Mouse (Mus musculus): ENCODE measurements around the gene Gm17651. TPM values are rescaled to one million over a fixed set of nuclear protein-coding genes. Genes with fewer than 3 reads are reported as not detected.
A peak's percentile ranks its signal among the peaks of the same experiment; 100 is the strongest.

The Gm17651 gene
- polyA plus RNA-seq, 1 experiment from 2014 or later: not detected

DNA sequence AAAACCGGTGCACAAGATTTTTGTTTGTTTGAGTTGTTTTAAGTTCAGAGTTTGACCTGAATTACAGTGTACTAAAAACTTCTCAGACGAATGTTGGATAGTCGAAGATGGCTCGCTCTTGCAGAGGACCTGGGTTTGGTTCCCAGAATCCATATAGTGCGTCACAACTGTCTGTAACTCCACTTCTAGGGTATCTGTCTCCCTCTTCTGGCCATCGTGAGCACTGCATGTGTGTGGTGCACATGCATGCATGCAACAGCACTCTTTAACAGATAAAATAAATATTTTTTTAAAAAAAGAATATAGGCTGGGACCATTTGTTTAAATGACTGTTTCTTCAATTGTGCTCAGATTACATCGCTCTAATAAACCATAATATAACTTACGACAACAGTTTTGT, 19.6 kb downstream of the Gm17651 start:
- WGBS: 80% methylated on average over 8 of the region's 8 CpGs
- no peak overlapping the region for H3K27ac ChIP-seq (ENCODE audit: low read length)
- no peaks in the 10 kb centered on the region for H3K9me3 ChIP-seq (ENCODE audit: low read length)
- H3K4me3 ChIP-seq (ENCODE audit: low read depth, low read length): no peak overlapping the region
- H3K4me1 ChIP-seq (ENCODE audit: insufficient read depth, low read depth, low read length): 0 out of 2 replicates have a peak, but pooled peaks cover 6% of the 10 kb centered on the region
- no peak overlapping the region for H3K4me2 ChIP-seq (replicated peaks; ENCODE audit: low read depth, low read length)
- no peaks in the 10 kb centered on the region for H3K27me3 ChIP-seq (replicated peaks; ENCODE audit: insufficient read depth, low read length)
- no peaks in the 10 kb centered on the region for H3K36me3 ChIP-seq (ENCODE audit: insufficient read depth, low read length)
- no peak for ATAC-seq
- TF ChIP-seq EP300 (IDR thresholded peaks at IDR 0.05) (no peak), CTCF (IDR thresholded peaks at IDR 0.05) (peak; percentile 62)
- DNase-seq (ENCODE audit: low spot score): no peak
- no peak overlapping the region for H3K9ac ChIP-seq (replicated peaks; ENCODE audit: low read depth)

DNA sequence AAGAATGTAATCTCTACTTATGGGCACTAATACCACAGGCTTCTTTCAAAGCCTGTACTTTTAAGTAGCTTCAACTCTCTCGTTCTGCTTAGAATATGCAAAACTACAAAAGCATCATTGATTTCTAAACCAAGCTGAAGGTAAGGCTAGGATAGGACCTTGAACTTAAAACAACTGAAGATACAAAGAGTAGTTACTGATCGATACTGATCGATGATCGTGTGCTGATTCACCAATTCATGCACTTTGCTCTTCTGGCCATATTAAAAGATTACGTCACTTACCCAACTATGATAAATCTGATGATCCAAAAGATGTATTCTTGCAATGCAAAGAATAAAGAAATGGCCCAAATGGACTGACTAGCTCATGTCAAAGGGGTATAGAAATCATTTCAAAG, 20.7 kb downstream of the Gm17651 start:
- Histone ChIP-seq H3K36me3 (ENCODE audit: insufficient read depth, low read length) (no peaks in the 10 kb centered on the region), H3K4me3 (ENCODE audit: low read depth, low read length) (no peak overlapping the region), H3K27me3 (replicated peaks; ENCODE audit: insufficient read depth, low read length) (no peaks in the 10 kb centered on the region), H3K9me3 (ENCODE audit: low read length) (no peaks in the 10 kb centered on the region), H3K27ac (ENCODE audit: low read length) (no peak overlapping the region), H3K9ac (replicated peaks; ENCODE audit: low read depth) (no peak overlapping the region), H3K4me2 (replicated peaks; ENCODE audit: low read depth, low read length) (no peak overlapping the region), H3K4me1 (ENCODE audit: insufficient read depth, low read depth, low read length) (no peaks in the 10 kb centered on the region)
- no peak for TF ChIP-seq EP300 (IDR thresholded peaks at IDR 0.05)
- no peak for TF ChIP-seq CTCF (IDR thresholded peaks at IDR 0.05)
- ATAC-seq (no peak), DNase-seq (ENCODE audit: low spot score) (no peak)
- 90% methylated on average over 5 of the region's 5 CpGs for WGBS

DNA sequence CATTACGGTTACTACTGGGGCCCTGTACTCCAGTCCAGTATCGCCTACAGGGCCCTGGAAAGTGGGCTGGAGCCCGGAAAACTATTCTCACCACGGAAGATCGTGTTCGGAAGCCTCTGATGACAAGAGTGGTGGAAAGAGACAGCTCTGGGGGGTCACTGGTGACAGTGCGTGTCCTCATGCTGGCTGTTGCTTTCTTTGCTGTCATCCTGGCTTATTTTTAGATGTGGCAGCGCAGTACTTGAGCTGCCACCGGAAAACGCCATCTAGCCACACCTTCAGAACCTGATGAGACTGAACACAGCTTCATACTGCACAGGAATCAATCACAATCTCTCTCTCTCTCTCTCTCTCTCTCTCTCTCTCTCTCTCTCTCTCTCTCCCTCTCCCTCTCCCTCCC, 22.9 kb downstream of the Gm17651 start:
- H3K27ac ChIP-seq (ENCODE audit: low read length): no peak overlapping the region
- H3K9me3 ChIP-seq (ENCODE audit: low read length): no peaks in the 10 kb centered on the region
- H3K27me3 ChIP-seq (replicated peaks; ENCODE audit: insufficient read depth, low read length): no peaks in the 10 kb centered on the region
- H3K4me1 ChIP-seq (ENCODE audit: insufficient read depth, low read depth, low read length): no peaks in the 10 kb centered on the region
- no peak overlapping the region for H3K4me2 ChIP-seq (replicated peaks; ENCODE audit: low read depth, low read length)
- WGBS: 61% methylated on average over 10 of the region's 10 CpGs
- DNase-seq (ENCODE audit: low spot score) (no peak), ATAC-seq (no peak)
- TF ChIP-seq EP300 (IDR thresholded peaks at IDR 0.05): no peak
- TF ChIP-seq CTCF (IDR thresholded peaks at IDR 0.05): no peak
- H3K9ac ChIP-seq (replicated peaks; ENCODE audit: low read depth): no peak overlapping the region
- no peaks in the 10 kb centered on the region for H3K36me3 ChIP-seq (ENCODE audit: insufficient read depth, low read length)
- H3K4me3 ChIP-seq (ENCODE audit: low read depth, low read length): no peak overlapping the region

DNA sequence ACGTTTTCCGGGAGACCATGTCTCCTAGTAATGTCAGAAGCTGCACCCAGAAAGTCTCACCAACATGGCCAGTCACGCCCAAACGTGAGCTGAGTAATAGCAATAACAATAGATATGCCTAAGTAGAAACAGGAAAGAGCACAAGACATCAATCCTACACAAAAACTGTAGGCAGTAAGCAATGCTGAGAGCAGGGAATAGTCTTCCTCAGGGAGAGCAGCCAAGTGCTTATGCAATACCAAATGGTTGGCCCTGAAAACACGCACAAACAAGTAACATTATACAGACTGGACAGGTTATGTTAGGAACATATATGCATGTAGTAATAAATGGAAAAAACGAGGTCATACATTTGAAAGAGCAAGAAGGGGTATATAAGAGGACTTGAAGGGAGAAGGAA, 25.0 kb downstream of the Gm17651 start:
- H3K4me1 ChIP-seq (ENCODE audit: insufficient read depth, low read depth, low read length): no peaks in the 10 kb centered on the region
- H3K4me2 ChIP-seq (replicated peaks; ENCODE audit: low read depth, low read length): no peak overlapping the region
- no peaks in the 10 kb centered on the region for H3K27me3 ChIP-seq (replicated peaks; ENCODE audit: insufficient read depth, low read length)
- no peak for DNase-seq (ENCODE audit: low spot score)
- no peak for TF ChIP-seq CTCF (IDR thresholded peaks at IDR 0.05)
- no peak for TF ChIP-seq EP300 (IDR thresholded peaks at IDR 0.05)
- no peaks in the 10 kb centered on the region for H3K9me3 ChIP-seq (ENCODE audit: low read length)
- 65% methylated on average over 6 of the region's 6 CpGs for WGBS
- no peak overlapping the region for H3K9ac ChIP-seq (replicated peaks; ENCODE audit: low read depth)
- no peaks in the 10 kb centered on the region for H3K36me3 ChIP-seq (ENCODE audit: insufficient read depth, low read length)
- ATAC-seq: no peak
- H3K4me3 ChIP-seq (ENCODE audit: low read depth, low read length): no peak overlapping the region
- no peak overlapping the region for H3K27ac ChIP-seq (ENCODE audit: low read length)

DNA sequence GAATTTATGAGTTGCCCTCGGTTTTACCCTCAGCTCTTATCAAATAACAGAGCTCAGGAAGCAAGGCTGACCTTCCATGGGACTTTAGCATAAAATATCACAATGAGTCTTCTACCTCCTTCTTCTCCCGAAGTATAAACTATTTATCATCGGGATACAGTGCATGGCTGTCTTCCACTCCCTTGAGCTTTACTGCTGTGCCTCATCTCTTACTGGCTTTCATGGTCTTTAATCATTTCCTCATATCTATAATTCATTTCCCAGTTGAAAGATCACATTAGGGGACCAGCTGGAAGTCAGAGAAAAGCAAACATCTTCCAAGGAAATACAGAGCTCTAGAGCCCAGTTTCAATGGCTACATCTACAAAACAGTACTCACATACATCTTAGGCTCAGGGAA, 25.5 kb downstream of the Gm17651 start:
- TF ChIP-seq EP300 (IDR thresholded peaks at IDR 0.05): no peak
- TF ChIP-seq CTCF (IDR thresholded peaks at IDR 0.05): no peak
- no peak overlapping the region for H3K9ac ChIP-seq (replicated peaks; ENCODE audit: low read depth)
- DNase-seq (ENCODE audit: low spot score) (no peak), ATAC-seq (no peak)
- no peaks in the 10 kb centered on the region for H3K27me3 ChIP-seq (replicated peaks; ENCODE audit: insufficient read depth, low read length)
- no peak overlapping the region for H3K4me3 ChIP-seq (ENCODE audit: low read depth, low read length)
- H3K4me2 ChIP-seq (replicated peaks; ENCODE audit: low read depth, low read length): no peak overlapping the region
- H3K9me3 ChIP-seq (ENCODE audit: low read length): no peaks in the 10 kb centered on the region
- no peaks in the 10 kb centered on the region for H3K4me1 ChIP-seq (ENCODE audit: insufficient read depth, low read depth, low read length)
- no peaks in the 10 kb centered on the region for H3K36me3 ChIP-seq (ENCODE audit: insufficient read depth, low read length)
- WGBS: 68% methylated on average over 3 of the region's 3 CpGs
- H3K27ac ChIP-seq (ENCODE audit: low read length): no peak overlapping the region

DNA sequence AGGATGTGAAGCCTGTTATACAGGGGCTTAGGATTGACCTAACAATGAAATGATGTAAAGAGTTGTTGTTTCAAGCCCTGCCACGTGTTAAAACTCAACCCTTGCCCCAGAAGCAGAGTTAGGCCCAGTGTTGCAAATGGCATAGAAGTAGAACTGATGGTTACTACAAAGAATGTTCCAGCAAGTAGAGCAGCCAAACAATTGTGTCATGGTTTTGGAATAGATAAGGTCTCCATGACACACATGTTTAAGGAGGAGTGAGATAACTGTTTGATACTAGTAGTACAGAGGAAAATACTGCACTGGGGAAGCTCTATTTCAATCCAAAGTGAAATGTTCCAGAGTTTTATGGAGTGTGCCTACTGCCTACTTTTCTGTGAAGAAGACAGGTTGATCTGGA, 26.0 kb downstream of the Gm17651 start:
- H3K9ac ChIP-seq (replicated peaks; ENCODE audit: low read depth): no peak overlapping the region
- no peak for DNase-seq (ENCODE audit: low spot score)
- H3K36me3 ChIP-seq (ENCODE audit: insufficient read depth, low read length): no peaks in the 10 kb centered on the region
- no peaks in the 10 kb centered on the region for H3K27me3 ChIP-seq (replicated peaks; ENCODE audit: insufficient read depth, low read length)
- no peak for ATAC-seq
- H3K4me1 ChIP-seq (ENCODE audit: insufficient read depth, low read depth, low read length): no peaks in the 10 kb centered on the region
- no peaks in the 10 kb centered on the region for H3K9me3 ChIP-seq (ENCODE audit: low read length)
- TF ChIP-seq CTCF (IDR thresholded peaks at IDR 0.05): no peak
- TF ChIP-seq EP300 (IDR thresholded peaks at IDR 0.05): no peak
- no peak overlapping the region for H3K27ac ChIP-seq (ENCODE audit: low read length)
- H3K4me2 ChIP-seq (replicated peaks; ENCODE audit: low read depth, low read length): no peak overlapping the region
- H3K4me3 ChIP-seq (ENCODE audit: low read depth, low read length): no peak overlapping the region
- WGBS: 22% methylated on average over 1 of the region's 1 CpGs

DNA sequence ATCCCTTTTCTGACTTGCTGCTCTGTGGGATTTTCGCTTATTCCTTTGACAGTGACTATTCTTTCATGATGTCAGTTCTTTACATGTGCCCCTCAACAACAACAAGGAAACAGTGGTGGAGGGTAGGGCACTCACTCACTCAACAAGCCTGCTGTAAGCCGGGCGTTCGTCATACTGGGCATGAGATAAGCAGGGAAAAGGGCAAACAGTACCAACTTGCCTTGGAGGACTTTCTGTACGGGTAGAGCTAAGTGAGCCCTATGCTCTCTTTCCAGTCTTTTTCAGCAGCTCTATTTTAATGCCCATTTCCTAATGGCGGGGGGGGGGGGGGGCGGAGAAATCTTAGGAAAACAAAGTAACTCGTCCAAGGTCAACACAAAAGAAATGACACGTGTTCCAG, 32.5 kb downstream of the Gm17651 start:
- no peak for ATAC-seq
- no peaks in the 10 kb centered on the region for H3K27me3 ChIP-seq (replicated peaks; ENCODE audit: insufficient read depth, low read length)
- H3K27ac ChIP-seq (ENCODE audit: low read length): no peak overlapping the region
- no peaks in the 10 kb centered on the region for H3K4me1 ChIP-seq (ENCODE audit: insufficient read depth, low read depth, low read length)
- H3K36me3 ChIP-seq (ENCODE audit: insufficient read depth, low read length): no peaks in the 10 kb centered on the region
- no peak for TF ChIP-seq CTCF (IDR thresholded peaks at IDR 0.05)
- TF ChIP-seq EP300 (IDR thresholded peaks at IDR 0.05): no peak
- H3K4me3 ChIP-seq (ENCODE audit: low read depth, low read length): no peak overlapping the region
- no peaks in the 10 kb centered on the region for H3K9me3 ChIP-seq (ENCODE audit: low read length)
- H3K4me2 ChIP-seq (replicated peaks; ENCODE audit: low read depth, low read length): no peak overlapping the region
- H3K9ac ChIP-seq (replicated peaks; ENCODE audit: low read depth): no peak overlapping the region
- DNase-seq (ENCODE audit: low spot score): no peak
- WGBS: 68% methylated on average over 9 of the region's 9 CpGs
